Mouse (Mus musculus): ENCODE measurements around the gene Esp6. TPM values are rescaled to one million over a fixed set of nuclear protein-coding genes. Genes with fewer than 3 reads are reported as not detected.
"Not testable (repeated sequence)": the region's sequence is repeated elsewhere in the genome, so short reads cannot be mapped to it uniquely, and the experiment has no call there.

Gene Esp6
- not detected in 2 replicates for polyA plus RNA-seq (2016; fragmentation: Nextera tagmentation; extraction: Ambion mirVana)

DNA sequence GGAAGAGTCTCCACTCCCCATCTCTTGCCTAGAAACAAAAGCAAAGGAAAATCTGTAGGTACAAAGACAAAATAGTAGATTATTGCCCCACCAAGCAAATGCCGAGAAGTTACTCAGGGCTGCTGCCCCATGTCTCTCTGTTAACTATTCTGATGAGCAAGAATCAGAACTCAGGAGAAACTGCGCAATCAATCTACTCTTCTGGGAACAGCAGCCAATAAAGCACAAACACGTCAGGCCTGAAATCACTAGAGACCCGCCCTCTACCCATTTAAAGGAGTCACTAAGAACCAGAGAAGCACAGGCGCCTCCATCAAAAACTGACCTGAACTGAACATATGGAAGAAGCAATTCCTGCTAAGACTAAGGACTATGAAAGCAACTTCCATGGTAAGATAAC is at the start of gene Esp6:
TSS of gene Esp6 (plus strand) at position 301 of the 400 bp plus-strand sequence.
- H3K27ac ChIP-seq, result no peak within 1 kb of the TSS
- DNase-seq (ENCODE audit: low spot score), result no peak
- H3K27me3 ChIP-seq (ENCODE audit: low read depth, poor library complexity, severe bottlenecking), result no peaks in the 10 kb centered on the region
- H3K4me3 ChIP-seq, result no peak within 1 kb of the TSS
- no peaks in the 10 kb centered on the region for H3K4me1 ChIP-seq
- 80% methylated on average over 5 of the region's 5 CpGs for WGBS
- no peaks in the 10 kb centered on the region for H3K36me3 ChIP-seq
- H3K9me3 ChIP-seq (replicated peaks), result no peaks in the 10 kb centered on the region

DNA sequence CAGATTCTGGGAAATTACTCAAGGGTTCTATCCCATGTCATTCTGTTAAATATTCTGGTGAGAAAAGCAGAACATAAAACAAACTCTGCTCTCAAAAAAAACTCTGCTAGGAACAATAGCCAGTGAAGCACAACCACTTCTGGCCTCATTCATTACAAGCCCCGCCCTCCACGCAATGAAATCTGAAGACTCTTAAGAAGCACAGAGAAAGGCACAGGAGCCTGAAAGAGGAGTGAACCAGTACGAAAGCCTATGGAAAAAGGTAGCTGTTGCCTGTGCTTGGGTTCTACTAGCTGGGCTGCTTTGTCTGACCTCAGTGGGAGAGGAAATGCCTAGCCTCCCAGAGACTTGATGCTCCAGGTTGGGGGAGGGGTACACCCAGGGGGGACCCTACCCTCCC is 41.5 kb upstream of the Esp6 start, which contains the start of gene Esp8:
TSS of gene Esp8 (plus strand) at position 205 of the 400 bp plus-strand sequence.
- no peak for DNase-seq (ENCODE audit: low spot score)
- no peak within 1 kb of the TSS for H3K4me3 ChIP-seq
- 66% methylated on average over 3 of the region's 3 CpGs for WGBS
- no peaks in the 10 kb centered on the region for H3K27me3 ChIP-seq (ENCODE audit: low read depth, poor library complexity, severe bottlenecking)
- no peaks in the 10 kb centered on the region for H3K9me3 ChIP-seq (replicated peaks)
- H3K36me3 ChIP-seq, result no peaks in the 10 kb centered on the region
- no peaks in the 10 kb centered on the region for H3K4me1 ChIP-seq
- no peak within 1 kb of the TSS for H3K27ac ChIP-seq

DNA sequence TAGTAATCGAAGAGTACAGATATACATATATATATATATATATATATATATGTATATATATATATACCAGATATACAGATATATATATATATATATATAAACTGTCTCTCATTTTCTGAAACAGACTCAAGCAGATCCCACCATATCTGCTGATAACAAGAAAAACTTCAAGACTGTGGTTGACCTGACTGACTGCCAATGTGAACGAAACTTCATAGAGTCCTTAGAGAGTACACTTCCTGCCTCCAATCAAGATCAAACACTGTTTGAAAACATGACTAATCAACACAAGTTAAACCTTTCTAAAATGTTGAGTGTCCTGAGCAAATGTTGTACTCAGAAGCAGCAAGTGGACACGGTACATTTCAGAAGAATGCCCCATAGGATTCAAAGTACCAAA is 31.5 kb upstream of the Esp6 start:
- no peaks in the 10 kb centered on the region for H3K27me3 ChIP-seq (ENCODE audit: low read depth, poor library complexity, severe bottlenecking)
- H3K27ac ChIP-seq, result no peak overlapping the region
- H3K9me3 ChIP-seq (replicated peaks), result no peaks in the 10 kb centered on the region
- no peaks in the 10 kb centered on the region for H3K36me3 ChIP-seq
- no peak for DNase-seq (ENCODE audit: low spot score)
- no peak overlapping the region for H3K4me3 ChIP-seq
- no peaks in the 10 kb centered on the region for H3K4me1 ChIP-seq
- whole genome bisulfite sequencing, result 90% methylated on average over 3 of the region's 3 CpGs

DNA sequence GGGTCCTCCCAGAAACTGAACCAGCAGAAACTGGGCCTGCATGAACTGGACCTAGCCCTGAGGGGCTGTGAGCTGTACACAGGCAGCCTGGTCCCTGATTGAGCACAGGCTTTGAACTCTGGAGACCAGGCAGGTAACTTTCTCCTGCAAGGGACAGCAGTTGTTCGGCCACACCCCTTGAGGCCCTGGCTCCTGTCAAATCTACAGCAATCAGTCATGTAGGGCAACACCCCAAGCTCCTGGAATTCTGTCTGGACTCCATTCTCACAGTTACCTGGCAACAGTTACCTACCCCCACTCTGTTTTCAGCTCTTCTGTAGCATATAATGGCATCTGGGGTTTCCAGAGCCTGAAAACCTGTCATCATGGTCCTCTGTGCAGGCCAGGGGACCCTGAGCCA is 30.2 kb upstream of the Esp6 start:
- DNase-seq (ENCODE audit: low spot score), result no peak
- H3K27ac ChIP-seq, result no peak overlapping the region
- no peaks in the 10 kb centered on the region for H3K9me3 ChIP-seq (replicated peaks)
- no peak overlapping the region for H3K4me3 ChIP-seq
- 88% methylated on average over 1 of the region's 1 CpGs for WGBS
- H3K4me1 ChIP-seq, result no peaks in the 10 kb centered on the region
- no peaks in the 10 kb centered on the region for H3K36me3 ChIP-seq
- no peaks in the 10 kb centered on the region for H3K27me3 ChIP-seq (ENCODE audit: low read depth, poor library complexity, severe bottlenecking)

DNA sequence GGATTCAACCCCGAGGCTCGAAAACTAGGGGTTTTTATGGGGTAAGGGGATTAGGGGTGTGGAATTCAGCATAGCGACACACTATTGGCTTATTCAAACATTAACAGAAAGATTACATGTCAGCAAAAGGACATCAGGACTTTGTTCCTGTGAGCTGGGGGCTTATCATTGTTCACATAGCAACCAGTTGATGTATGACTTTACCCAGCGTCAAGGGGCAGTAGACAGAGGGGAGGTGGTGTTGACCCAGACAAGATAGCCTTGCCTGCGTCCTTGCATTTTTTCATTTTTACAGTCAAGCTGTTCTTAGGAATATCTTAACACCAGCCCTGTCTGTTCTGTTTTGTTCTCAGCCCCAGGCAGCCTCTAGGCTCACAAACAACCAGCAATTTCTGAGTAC is 14.3 kb upstream of the Esp6 start:
- H3K27ac ChIP-seq; H3K4me1 ChIP-seq; H3K36me3 ChIP-seq; H3K27me3 ChIP-seq (ENCODE audit: low read depth, poor library complexity, severe bottlenecking); H3K9me3 ChIP-seq (replicated peaks); H3K4me3 ChIP-seq; DNase-seq (ENCODE audit: low spot score): not testable (repeated sequence)
- 70% methylated on average over 5 of the region's 5 CpGs for WGBS

DNA sequence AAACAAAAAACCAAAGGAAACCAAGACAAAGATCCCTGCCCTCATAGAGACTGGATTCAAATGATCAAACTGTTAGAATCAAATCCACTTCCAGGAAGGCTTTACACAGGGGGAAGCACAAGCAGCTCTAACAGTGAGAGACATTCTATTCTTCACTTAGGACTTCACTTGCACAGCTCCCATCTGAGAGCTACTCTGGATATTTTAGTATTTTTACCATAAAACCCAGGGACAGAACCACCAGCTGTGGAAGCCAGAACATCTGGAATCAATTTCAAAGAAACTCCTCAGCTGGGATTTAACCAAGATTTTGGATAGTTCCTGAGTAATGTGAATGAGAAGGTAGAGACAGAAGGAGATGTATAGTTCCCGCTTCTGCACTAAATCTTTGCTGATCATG is 7.8 kb upstream of the Esp6 start:
- Histone ChIP-seq H3K27me3 (ENCODE audit: low read depth, poor library complexity, severe bottlenecking) (no peaks in the 10 kb centered on the region), H3K9me3 (replicated peaks) (no peaks in the 10 kb centered on the region), H3K36me3 (no peaks in the 10 kb centered on the region), H3K4me1 (peaks cover 9% of the 10 kb centered on the region; the same call in 1 of the 2 replicates), H3K4me3 (no peak overlapping the region), H3K27ac (no peak overlapping the region)
- DNase-seq (ENCODE audit: low spot score), result no peak
- 66% methylated on average over 1 of the region's 1 CpGs for WGBS

DNA sequence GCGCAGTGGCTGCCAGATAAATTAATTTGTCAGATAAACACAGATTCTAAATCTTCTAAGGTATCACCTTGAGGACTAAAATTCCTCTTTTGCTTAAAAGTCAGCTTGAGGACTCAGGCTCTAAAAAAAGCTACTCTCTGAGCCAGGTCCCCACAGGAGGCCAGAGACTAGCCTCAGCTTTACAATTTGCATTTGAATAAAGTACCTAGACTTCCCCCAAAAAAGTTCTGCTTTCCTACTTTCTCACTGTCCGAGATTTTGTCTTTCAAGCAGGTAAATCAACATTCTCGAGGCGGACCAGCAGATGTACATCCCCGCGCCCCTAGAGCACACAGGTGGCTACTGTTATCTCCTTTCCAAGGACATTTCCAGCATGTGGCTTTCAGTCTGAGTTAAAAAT is 22.6 kb downstream of the Esp6 start:
- H3K4me3 ChIP-seq; H3K9me3 ChIP-seq (replicated peaks); DNase-seq (ENCODE audit: low spot score); H3K4me1 ChIP-seq; H3K36me3 ChIP-seq; H3K27ac ChIP-seq; H3K27me3 ChIP-seq (ENCODE audit: low read depth, poor library complexity, severe bottlenecking): not testable (repeated sequence)
- WGBS, result 52% methylated on average over 6 of the region's 6 CpGs

DNA sequence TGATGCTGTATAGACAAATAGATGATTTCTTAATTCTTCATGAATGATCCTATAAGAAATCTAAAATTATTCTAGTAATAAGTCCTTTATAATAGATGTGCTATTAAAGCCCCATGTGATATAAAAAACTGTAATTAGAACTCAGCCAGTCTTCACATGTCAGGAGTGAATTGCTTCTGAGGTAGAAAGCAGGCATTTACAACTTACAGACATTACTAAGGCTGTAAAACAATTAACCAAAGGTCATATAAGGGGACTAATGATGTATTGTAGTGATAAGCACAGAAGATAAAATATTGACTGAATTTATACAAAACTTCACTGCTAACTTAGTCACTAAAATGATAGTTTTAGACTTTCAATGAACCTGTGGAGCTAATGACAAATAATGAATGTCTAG is 30.0 kb downstream of the Esp6 start:
- no peaks in the 10 kb centered on the region for H3K36me3 ChIP-seq
- no peak overlapping the region for H3K27ac ChIP-seq
- no peaks in the 10 kb centered on the region for H3K4me1 ChIP-seq

DNA sequence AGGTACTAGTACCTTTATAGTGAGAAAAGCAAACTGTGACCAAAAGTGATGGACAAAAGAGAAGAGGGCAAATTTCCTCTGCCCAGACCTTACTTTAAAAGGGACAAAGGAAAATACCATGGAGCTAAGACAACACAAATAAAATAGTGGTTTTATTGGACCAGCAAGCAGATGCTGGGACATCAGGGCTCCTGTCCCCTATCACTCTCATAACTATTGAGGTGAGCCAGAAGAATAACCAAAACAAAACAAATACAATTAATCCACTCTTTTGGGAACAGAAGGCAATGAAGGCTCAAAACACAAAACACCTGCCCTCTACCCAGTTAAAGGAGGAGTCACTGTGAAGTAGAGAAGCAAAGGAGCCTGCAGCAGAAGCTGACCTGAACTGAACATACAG is 37.0 kb downstream of the Esp6 start, which contains the start of gene Esp4:
TSS of gene Esp4 (plus strand) at position 301 of the 400 bp plus-strand sequence.
- DNase-seq (ENCODE audit: low spot score), result no peak
- H3K27me3 ChIP-seq (ENCODE audit: low read depth, poor library complexity, severe bottlenecking), result no peaks in the 10 kb centered on the region
- H3K9me3 ChIP-seq (replicated peaks), result no peaks in the 10 kb centered on the region
- H3K36me3 ChIP-seq, result no peaks in the 10 kb centered on the region
- H3K4me1 ChIP-seq, result no peaks in the 10 kb centered on the region
- H3K27ac ChIP-seq, result no peak within 1 kb of the TSS
- no peak within 1 kb of the TSS for H3K4me3 ChIP-seq

More for the DNA sequence above, 30.0 kb downstream of the Esp6 start:
- no peaks in the 10 kb centered on the region for H3K27me3 ChIP-seq (ENCODE audit: low read depth, poor library complexity, severe bottlenecking)
- no peak overlapping the region for H3K4me3 ChIP-seq
- no peak for DNase-seq (ENCODE audit: low spot score)
- no peaks in the 10 kb centered on the region for H3K9me3 ChIP-seq (replicated peaks)

Other genes starting within 250 kb of the Esp6 start
- gene Crisp1, start 242.3 kb upstream of the Esp6 start, polyA plus RNA-seq (2016; fragmentation: Nextera tagmentation; extraction: Ambion mirVana), result not detected in 2 replicates
- gene Esp8, start 41.5 kb upstream of the Esp6 start, polyA plus RNA-seq (2016; fragmentation: Nextera tagmentation; extraction: Ambion mirVana), result not detected in 2 replicates
- not detected in 2 replicates for gene Esp4, start 37.1 kb downstream of the Esp6 start, polyA plus RNA-seq (2016; fragmentation: Nextera tagmentation; extraction: Ambion mirVana)
- gene Esp3, start 70.6 kb downstream of the Esp6 start, polyA plus RNA-seq (2016; fragmentation: Nextera tagmentation; extraction: Ambion mirVana), result not detected in 2 replicates
- gene Esp1, start 165.6 kb downstream of the Esp6 start, polyA plus RNA-seq (2016; fragmentation: Nextera tagmentation; extraction: Ambion mirVana), result not detected in 2 replicates
- gene Crisp2, start 245.5 kb downstream of the Esp6 start, polyA plus RNA-seq (2016; fragmentation: Nextera tagmentation; extraction: Ambion mirVana), result not detected in 2 replicates
- gene Rhag, start 249.6 kb downstream of the Esp6 start, polyA plus RNA-seq (2016; fragmentation: Nextera tagmentation; extraction: Ambion mirVana), result 5.4 and 5.5 TPM in 2 replicates